Mouse (Mus musculus): ENCODE measurements around the gene Klhl36. TPM values are rescaled to one million over a fixed set of nuclear protein-coding genes. Genes with fewer than 3 reads are reported as not detected.

Klhl36 gene
- polyA plus RNA-seq, 1 experiment from 2014 or later: 12.2 TPM

Other genes starting within 250 kb of the Klhl36 start
- gene Adad2, start 249.5 kb upstream of the Klhl36 start, polyA plus RNA-seq (2015; fragmentation: Nextera tagmentation; extraction: Ambion mirVana): 0.09 TPM in 1 of 2 replicates, not detected in the other
- gene Kcng4, start 226.6 kb upstream of the Klhl36 start, polyA plus RNA-seq (2015; fragmentation: Nextera tagmentation; extraction: Ambion mirVana): 0.23 TPM in 2 replicates
- gene Wfdc1, start 195.9 kb upstream of the Klhl36 start, polyA plus RNA-seq (2015; fragmentation: Nextera tagmentation; extraction: Ambion mirVana): 4.6 and 5.4 TPM in 2 replicates
- gene Atp2c2, start 162.3 kb upstream of the Klhl36 start, polyA plus RNA-seq (2015; fragmentation: Nextera tagmentation; extraction: Ambion mirVana): 6.4 and 6.8 TPM in 2 replicates
- 17.8 and 18.1 TPM in 2 replicates for gene Tldc1, start 83.8 kb upstream of the Klhl36 start, polyA plus RNA-seq (2015; fragmentation: Nextera tagmentation; extraction: Ambion mirVana)
- gene Cotl1, start 21.7 kb upstream of the Klhl36 start, polyA plus RNA-seq (2015; fragmentation: Nextera tagmentation; extraction: Ambion mirVana): 248 and 262 TPM in 2 replicates
- 124 and 125 TPM in 2 replicates for gene Usp10, start 48.1 kb downstream of the Klhl36 start, polyA plus RNA-seq (2015; fragmentation: Nextera tagmentation; extraction: Ambion mirVana)
- gene Gm20388, start 48.6 kb downstream of the Klhl36 start, polyA plus RNA-seq (2015; fragmentation: Nextera tagmentation; extraction: Ambion mirVana): 5.8 and 7.1 TPM in 2 replicates
- gene Crispld2, start 130.2 kb downstream of the Klhl36 start, polyA plus RNA-seq (2015; fragmentation: Nextera tagmentation; extraction: Ambion mirVana): 20.8 and 23.1 TPM in 2 replicates
- 40.5 and 44.7 TPM in 2 replicates for gene Zdhhc7, start 239.2 kb downstream of the Klhl36 start, polyA plus RNA-seq (2015; fragmentation: Nextera tagmentation; extraction: Ambion mirVana)